Comparison of ENCODE assay signal across 19 mouse cellular contexts in the genomic region with DNA sequence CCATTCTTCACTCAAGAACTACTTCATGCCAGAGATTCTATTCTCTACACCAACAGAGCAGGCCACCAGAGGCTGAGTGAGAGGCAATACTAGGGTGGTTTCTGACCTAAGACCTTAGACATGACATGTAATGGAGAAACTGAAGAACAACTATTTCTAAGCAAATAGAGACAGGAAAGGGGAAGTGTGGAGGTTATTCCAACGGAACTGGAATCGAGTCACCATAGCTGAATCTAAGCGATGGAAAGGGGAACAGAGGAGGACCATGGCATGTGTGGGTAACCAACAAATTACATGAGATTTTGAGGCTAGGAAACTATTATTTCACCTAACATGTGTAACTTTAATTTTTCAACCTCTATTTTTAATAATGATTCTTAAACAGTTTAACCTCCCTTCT.
DNase-seq lines count a peak whose midpoint lies in the region; ATAC-seq lines count a peak whose summit lies in the region.
"Had no signal": no experiment of that assay in that cellular context is flagged by ENCODE, and none has a peak within 500 bp of the region (broad histone marks: within the 10 kb centered on the region; RNA-seq: fewer than 3 reads in every experiment).

No protein-coding gene starts in this region.

- H3K27me3 ChIP-seq in embryonic facial prominence, embryonic 10.5 days (replicated peaks; ENCODE audit: low read depth, poor library complexity, severe bottlenecking) = no peaks in the 10 kb centered on the region
- H3K27me3 ChIP-seq: heart, embryonic 15.5 days; hindbrain, embryonic 15.5 days had no signal

- no peak overlapping the region for H3K4me3 ChIP-seq in embryonic facial prominence, embryonic 10.5 days
- H3K4me3 ChIP-seq: forebrain, embryonic 13.5 days; gastrocnemius, adult 2 months; heart, adult 2 months; heart, embryonic 15.5 days; hindbrain, embryonic 10.5 days; hindbrain, embryonic 15.5 days had no signal

- intact Hi-C loops in heart, postnatal 10 days (cut with DNase I) = loop anchor here (10.0 kb wide), 1 partner anchor 336 kb away; no protein-coding TSS in a partner anchor

- no peak overlapping the region for H3K27ac ChIP-seq in embryonic facial prominence, embryonic 10.5 days (replicated peaks)
- H3K27ac ChIP-seq: forebrain, embryonic 13.5 days; heart, adult 2 months; heart, embryonic 15.5 days; hindbrain, embryonic 10.5 days; hindbrain, embryonic 15.5 days had no signal

- peak; percentile 56 for DNase-seq in heart, adult 11 months
- no peak for DNase-seq in heart, postnatal 10 days
- no peak for DNase-seq in yolk sac, embryonic 10.5 days (ENCODE audit: low spot score)
- DNase-seq in embryonic facial prominence, embryonic 10.5 days (ENCODE audit: low spot score) = no peak
- DNase-seq: adrenal gland, postnatal 10 days; cerebellum, adult 11-12 months; cerebellum, adult 9-10 months; forebrain, postnatal 0 days; gastrocnemius, adult 2 months; gastrocnemius, postnatal 25 days; heart, adult 2 months had no signal

- H3K9me3 ChIP-seq in embryonic facial prominence, embryonic 10.5 days = no peaks in the 10 kb centered on the region
- H3K9me3 ChIP-seq: forebrain, embryonic 13.5 days; heart, embryonic 15.5 days; hindbrain, embryonic 10.5 days; hindbrain, embryonic 15.5 days had no signal

- H3K36me3 ChIP-seq in embryonic facial prominence, embryonic 10.5 days (replicated peaks) = no peaks in the 10 kb centered on the region
- H3K36me3 ChIP-seq: heart, embryonic 15.5 days; hindbrain, embryonic 10.5 days; hindbrain, embryonic 15.5 days had no signal

- WGBS in embryonic facial prominence, embryonic 10.5 days = 89% methylated on average over 3 of the region's 3 CpGs

- peak; percentile 69 for ATAC-seq in common myeloid progenitor, adult 5-6 weeks (replicated peaks; ENCODE audit: low read depth, poor library complexity, severe bottlenecking)
- peak; percentile 78 for ATAC-seq in megakaryocyte progenitor cell, adult 5-6 weeks (replicated peaks; ENCODE audit: poor library complexity)
- no peak for ATAC-seq in activated CD4-positive, CD25-positive, alpha-beta regulatory T cell, adult 4 months
- ATAC-seq: forebrain, embryonic 13.5 days; forebrain, postnatal 0 days; intestine, embryonic 16.5 days had no signal

- no peaks in the 10 kb centered on the region for H3K4me1 ChIP-seq in embryonic facial prominence, embryonic 10.5 days
- H3K4me1 ChIP-seq: heart, embryonic 15.5 days; hindbrain, embryonic 10.5 days; hindbrain, embryonic 15.5 days had no signal
